Mouse (Mus musculus): ENCODE data around the gene Parm1. TPM values are rescaled to one million over a fixed set of nuclear protein-coding genes. Genes with fewer than 3 reads are reported as not detected.

Parm1 gene
- polyA plus RNA-seq, 1 experiment: 0.01 TPM

DNA sequence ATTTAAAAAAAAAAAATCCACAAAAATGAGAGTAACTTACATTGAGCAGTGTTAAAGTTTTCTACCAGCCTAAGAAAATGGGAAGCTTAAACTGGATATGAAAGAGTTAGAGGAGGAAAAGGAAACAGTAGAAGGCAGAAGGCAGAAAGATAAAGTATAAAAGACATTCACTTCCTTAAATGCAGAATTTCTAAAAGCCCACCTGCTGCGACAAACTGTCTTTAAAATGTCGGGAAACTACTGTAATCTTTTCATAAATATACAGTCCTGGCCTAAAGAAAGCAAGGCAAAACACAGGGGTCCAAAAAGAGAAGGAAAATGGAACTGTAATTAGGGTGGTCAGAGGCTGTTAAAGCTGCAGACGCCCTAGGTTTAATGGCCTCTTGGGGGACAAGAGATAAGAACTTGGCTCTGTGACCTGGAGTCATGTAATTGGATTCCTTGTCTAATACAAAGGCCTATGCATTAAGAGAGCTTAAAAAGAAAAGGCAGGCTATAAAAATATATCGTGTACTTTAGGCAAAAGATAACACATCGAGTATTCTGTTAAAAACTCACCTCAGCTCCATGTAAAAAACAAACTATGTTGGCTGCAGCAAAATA, 13.0 kb upstream of the Parm1 start:
- Histone ChIP-seq H3K4me3 (replicated peaks) (no peak overlapping the region), H3K27me3 (ENCODE audit: control insufficient read depth) (no peaks in the 10 kb centered on the region), H3K4me1 (ENCODE audit: control insufficient read depth) (no peaks in the 10 kb centered on the region), H3K9me3 (ENCODE audit: control insufficient read depth, low read length) (peaks cover 3% of the 10 kb centered on the region; the same call in 1 of the 2 replicates), H3K36me3 (ENCODE audit: control insufficient read depth) (no peaks in the 10 kb centered on the region)
- no peak for TF ChIP-seq TAL1 (IDR thresholded peaks at IDR 0.05; ENCODE audit: low read length)
- TF ChIP-seq GATA1 (IDR thresholded peaks at IDR 0.05; ENCODE audit: low read length): no peak

DNA sequence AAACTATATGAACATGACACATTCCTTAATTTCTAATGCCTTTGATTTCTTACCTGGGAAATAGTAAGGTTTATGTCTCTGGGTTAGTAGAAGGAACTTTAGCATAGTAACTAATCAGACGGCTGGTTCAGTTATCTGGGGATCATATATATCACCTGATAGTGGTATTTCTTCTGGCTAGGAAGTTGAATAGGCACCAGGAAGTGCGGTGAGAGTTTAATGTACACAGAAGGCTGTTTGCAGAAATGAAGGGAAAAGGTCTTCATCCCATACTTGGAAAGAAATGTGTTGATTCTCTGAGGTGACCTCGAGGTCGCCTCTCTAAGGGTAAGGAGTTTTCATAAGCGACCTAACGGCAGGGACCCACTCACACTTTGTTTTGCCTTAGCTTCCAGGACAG, 338 bp upstream of the Parm1 start:
- Histone ChIP-seq H3K4me3 (replicated peaks) (no peak overlapping the region), H3K36me3 (ENCODE audit: control insufficient read depth) (no peaks in the 10 kb centered on the region), H3K27me3 (ENCODE audit: control insufficient read depth) (peaks cover 21% of the 10 kb centered on the region), H3K4me1 (ENCODE audit: control insufficient read depth) (peaks cover 2% of the 10 kb centered on the region), H3K9me3 (ENCODE audit: control insufficient read depth, low read length) (no peaks in the 10 kb centered on the region)
- TF ChIP-seq GATA1 (IDR thresholded peaks at IDR 0.05; ENCODE audit: low read length): no peak
- no peak for TF ChIP-seq TAL1 (IDR thresholded peaks at IDR 0.05; ENCODE audit: low read length)

DNA sequence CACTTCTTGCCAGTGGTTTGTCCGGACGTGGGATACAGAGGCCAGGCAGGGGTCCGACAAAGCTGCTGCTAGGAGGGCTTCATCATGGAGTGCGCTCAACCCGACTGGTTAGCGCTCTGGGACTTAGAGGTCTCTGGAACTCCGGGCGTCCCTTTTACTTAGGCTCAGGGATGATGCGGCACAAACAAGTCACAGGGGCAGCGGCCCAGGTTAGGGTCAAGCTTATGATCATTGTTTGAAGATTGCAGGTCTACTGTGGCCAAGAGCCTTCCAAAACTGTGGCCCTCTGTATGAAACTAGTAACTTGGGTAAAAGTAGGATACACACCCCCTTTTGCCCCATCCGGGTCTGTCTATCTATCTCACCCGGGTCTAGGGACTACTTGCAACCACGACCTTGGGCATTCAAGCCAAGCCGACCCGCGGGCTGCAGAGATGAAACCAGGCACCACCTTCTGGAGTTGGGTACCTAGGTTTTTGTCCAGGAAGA, 931 bp downstream of the Parm1 start:
- Histone ChIP-seq H3K9me3 (ENCODE audit: control insufficient read depth, low read length) (no peaks in the 10 kb centered on the region), H3K27me3 (ENCODE audit: control insufficient read depth) (peaks cover 21% of the 10 kb centered on the region), H3K4me1 (ENCODE audit: control insufficient read depth) (peaks cover 2% of the 10 kb centered on the region), H3K4me3 (replicated peaks) (no peak overlapping the region), H3K36me3 (ENCODE audit: control insufficient read depth) (no peaks in the 10 kb centered on the region)
- TF ChIP-seq GATA1 (IDR thresholded peaks at IDR 0.05; ENCODE audit: low read length): no peak
- no peak for TF ChIP-seq TAL1 (IDR thresholded peaks at IDR 0.05; ENCODE audit: low read length)

DNA sequence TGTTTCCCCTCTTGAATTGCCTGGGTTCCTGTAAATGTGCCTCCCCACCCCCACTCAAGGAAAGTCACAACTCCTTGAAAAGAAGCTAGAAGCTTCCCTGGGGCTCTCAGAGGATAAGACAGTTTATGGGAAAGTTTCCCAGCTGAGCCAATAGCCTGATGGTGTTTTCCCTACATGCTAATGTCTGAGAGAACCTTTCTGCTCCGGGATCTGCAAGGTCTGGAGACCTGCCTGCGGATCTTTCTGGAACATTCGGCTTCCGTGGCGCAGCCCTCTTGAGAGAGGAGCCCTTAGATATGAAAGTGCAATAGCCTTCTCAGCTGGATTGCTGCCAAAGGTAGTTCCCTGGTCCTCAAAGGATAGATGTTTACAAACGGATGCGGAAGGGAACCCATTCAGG, 1.5 kb downstream of the Parm1 start:
- Histone ChIP-seq H3K9me3 (ENCODE audit: control insufficient read depth, low read length) (no peaks in the 10 kb centered on the region), H3K27me3 (ENCODE audit: control insufficient read depth) (peaks cover 21% of the 10 kb centered on the region), H3K4me3 (replicated peaks) (no peak overlapping the region), H3K4me1 (ENCODE audit: control insufficient read depth) (peaks cover 2% of the 10 kb centered on the region), H3K36me3 (ENCODE audit: control insufficient read depth) (no peaks in the 10 kb centered on the region)
- no peak for TF ChIP-seq TAL1 (IDR thresholded peaks at IDR 0.05; ENCODE audit: low read length)
- TF ChIP-seq GATA1 (IDR thresholded peaks at IDR 0.05; ENCODE audit: low read length): no peak

DNA sequence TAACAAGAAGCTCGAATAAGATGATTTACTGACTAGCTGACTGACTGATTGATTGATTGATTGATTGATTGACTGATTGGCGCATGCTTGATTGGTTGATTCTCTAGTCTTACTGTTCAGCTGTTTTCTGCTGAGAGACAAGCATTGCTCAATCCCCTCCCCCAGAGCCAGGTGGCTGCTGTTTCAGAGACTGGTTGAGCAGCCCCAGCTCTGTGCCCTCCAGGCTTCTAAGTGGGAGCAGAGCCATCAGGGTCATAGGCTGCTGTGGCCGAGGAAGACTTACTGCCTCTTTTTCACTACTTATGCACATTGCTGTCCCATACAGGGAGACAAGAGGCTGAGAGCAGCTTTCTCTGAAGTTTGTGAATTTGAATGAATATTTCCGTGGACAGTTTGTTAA, 2.1 kb downstream of the Parm1 start:
- TF ChIP-seq TAL1 (IDR thresholded peaks at IDR 0.05; ENCODE audit: low read length) (no peak), GATA1 (IDR thresholded peaks at IDR 0.05; ENCODE audit: low read length) (no peak)
- H3K4me3 ChIP-seq (replicated peaks): no peak overlapping the region
- no peaks in the 10 kb centered on the region for H3K9me3 ChIP-seq (ENCODE audit: control insufficient read depth, low read length)
- no peaks in the 10 kb centered on the region for H3K36me3 ChIP-seq (ENCODE audit: control insufficient read depth)
- H3K27me3 ChIP-seq (ENCODE audit: control insufficient read depth): peaks cover 21% of the 10 kb centered on the region
- peaks cover 2% of the 10 kb centered on the region for H3K4me1 ChIP-seq (ENCODE audit: control insufficient read depth)

DNA sequence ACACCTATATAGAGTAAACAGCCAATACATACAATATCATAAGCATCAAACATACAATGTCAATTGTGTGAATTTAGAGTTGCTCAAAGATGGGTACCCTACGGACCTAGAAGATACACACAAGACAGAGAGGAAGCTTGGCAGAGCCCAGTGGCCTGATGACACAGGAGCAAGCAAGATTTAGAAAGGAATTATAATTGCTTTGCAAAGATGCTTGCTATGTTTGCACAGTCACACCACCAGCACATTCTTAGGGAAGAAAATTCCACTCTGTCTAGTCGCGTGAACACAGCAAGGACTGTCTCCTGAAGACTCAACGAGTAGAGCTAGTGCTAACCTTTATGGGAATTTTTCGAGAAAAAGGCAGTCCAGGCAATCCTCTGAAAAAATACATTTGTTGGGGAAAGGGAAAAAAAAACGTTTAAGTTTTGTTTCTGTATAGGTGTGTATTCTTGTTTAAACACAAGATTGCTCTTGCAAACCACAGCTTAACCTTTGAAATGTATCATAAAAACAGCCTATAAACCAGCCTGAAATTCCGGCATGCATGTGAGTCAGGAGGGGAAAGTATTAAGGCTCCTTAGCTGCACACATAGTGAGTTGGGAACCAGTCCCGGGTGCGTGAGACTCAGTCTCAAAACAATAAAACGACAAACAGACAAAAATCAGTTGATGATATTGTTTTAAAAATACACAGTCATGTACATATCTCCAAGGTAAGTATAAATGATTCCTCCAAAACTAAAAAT, 15.5 kb downstream of the Parm1 start:
- no peaks in the 10 kb centered on the region for H3K4me1 ChIP-seq (ENCODE audit: control insufficient read depth)
- H3K27me3 ChIP-seq (ENCODE audit: control insufficient read depth): no peaks in the 10 kb centered on the region
- TF ChIP-seq TAL1 (IDR thresholded peaks at IDR 0.05; ENCODE audit: low read length): no peak
- no peak for TF ChIP-seq GATA1 (IDR thresholded peaks at IDR 0.05; ENCODE audit: low read length)
- H3K36me3 ChIP-seq (ENCODE audit: control insufficient read depth): no peaks in the 10 kb centered on the region
- H3K4me3 ChIP-seq (replicated peaks): no peak overlapping the region
- H3K9me3 ChIP-seq (ENCODE audit: control insufficient read depth, low read length): peaks cover 4% of the 10 kb centered on the region; the same call in 1 of the 2 replicates

DNA sequence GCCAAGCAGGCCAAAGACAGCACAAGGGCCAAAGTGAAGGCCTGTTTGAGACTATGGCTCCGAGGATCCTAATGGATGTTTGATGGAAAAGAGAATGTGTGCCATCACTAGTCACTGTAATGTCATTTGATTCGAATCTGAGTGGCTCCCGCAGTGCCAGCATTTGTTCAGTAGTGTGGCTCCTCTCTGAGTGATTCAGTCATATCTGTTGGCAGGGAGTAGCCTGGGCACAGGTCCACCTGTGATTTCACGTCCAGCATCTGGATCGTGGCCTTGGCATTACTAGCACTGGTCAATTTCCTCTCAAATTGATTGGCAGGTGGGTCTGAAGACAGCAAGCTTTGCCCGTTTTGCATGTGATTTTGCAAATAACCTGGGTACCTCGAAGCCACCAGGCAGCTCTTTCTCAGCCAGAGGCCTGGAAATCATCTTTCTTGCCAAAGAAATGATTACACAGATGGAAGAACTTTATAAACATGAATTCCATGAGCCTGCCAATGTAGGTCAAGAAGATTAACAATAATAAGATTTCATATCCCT, 41.7 kb downstream of the Parm1 start:
- Histone ChIP-seq H3K27me3 (ENCODE audit: control insufficient read depth) (no peaks in the 10 kb centered on the region), H3K4me3 (replicated peaks) (no peak overlapping the region), H3K36me3 (ENCODE audit: control insufficient read depth) (no peaks in the 10 kb centered on the region), H3K4me1 (ENCODE audit: control insufficient read depth) (no peaks in the 10 kb centered on the region), H3K9me3 (ENCODE audit: control insufficient read depth, low read length) (no peaks in the 10 kb centered on the region)
- TF ChIP-seq TAL1 (IDR thresholded peaks at IDR 0.05; ENCODE audit: low read length) (no peak), GATA1 (IDR thresholded peaks at IDR 0.05; ENCODE audit: low read length) (no peak)

DNA sequence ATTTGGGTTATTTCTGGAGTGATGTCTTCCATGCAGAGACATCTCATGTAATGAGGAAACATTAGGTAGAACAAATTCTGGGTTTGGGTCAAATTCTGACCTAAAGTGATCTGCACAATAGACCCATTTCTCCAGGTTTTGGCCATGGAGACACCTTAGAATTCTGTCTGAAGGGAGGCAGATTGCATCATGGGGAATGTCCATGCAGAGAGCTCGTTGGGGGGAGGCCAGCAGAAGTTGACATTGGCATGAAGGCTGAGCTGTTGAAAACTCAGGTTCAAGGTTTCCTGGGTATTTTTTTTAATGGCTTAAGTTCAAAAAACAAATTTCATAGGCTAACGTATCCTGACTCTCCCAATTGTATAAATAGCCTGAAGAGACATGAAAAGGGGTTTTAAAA, 42.3 kb downstream of the Parm1 start:
- no peaks in the 10 kb centered on the region for H3K4me1 ChIP-seq (ENCODE audit: control insufficient read depth)
- no peaks in the 10 kb centered on the region for H3K9me3 ChIP-seq (ENCODE audit: control insufficient read depth, low read length)
- H3K4me3 ChIP-seq (replicated peaks): no peak overlapping the region
- TF ChIP-seq GATA1 (IDR thresholded peaks at IDR 0.05; ENCODE audit: low read length) (no peak), TAL1 (IDR thresholded peaks at IDR 0.05; ENCODE audit: low read length) (no peak)
- no peaks in the 10 kb centered on the region for H3K27me3 ChIP-seq (ENCODE audit: control insufficient read depth)
- H3K36me3 ChIP-seq (ENCODE audit: control insufficient read depth): no peaks in the 10 kb centered on the region

DNA sequence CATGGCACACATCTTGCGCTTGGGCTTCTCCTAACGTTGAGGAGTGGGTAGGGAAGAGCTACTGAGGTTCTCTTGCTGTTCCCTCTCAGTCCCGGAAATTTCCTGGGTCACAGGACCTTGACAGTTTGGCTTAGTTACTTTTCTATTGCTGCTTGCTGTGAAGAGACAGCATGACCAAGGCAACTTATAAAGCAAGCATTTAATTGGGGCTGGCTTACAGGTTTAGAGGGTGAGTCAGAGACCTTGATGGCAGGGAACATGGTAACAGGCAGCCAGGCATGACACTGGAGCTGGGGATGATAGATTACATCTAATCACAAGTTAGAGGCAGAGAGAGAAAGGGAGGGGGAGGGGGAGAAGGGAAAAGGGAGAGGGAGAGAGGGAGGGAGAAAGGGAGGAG, 44.0 kb downstream of the Parm1 start:
- no peaks in the 10 kb centered on the region for H3K9me3 ChIP-seq (ENCODE audit: control insufficient read depth, low read length)
- no peaks in the 10 kb centered on the region for H3K27me3 ChIP-seq (ENCODE audit: control insufficient read depth)
- TF ChIP-seq GATA1 (IDR thresholded peaks at IDR 0.05; ENCODE audit: low read length) (no peak), TAL1 (IDR thresholded peaks at IDR 0.05; ENCODE audit: low read length) (no peak)
- no peak overlapping the region for H3K4me3 ChIP-seq (replicated peaks)
- no peaks in the 10 kb centered on the region for H3K4me1 ChIP-seq (ENCODE audit: control insufficient read depth)
- H3K36me3 ChIP-seq (ENCODE audit: control insufficient read depth): no peaks in the 10 kb centered on the region

Data from erythroblast, embryonic 14.5 days (primary cell).